Mouse (Mus musculus) retina, adult 2 months (tissue): Measurements from ENCODE around the gene Sfxn5.

Experiments
- DNase-seq: peaks from one replicate; pipeline ENCODE4 v3.0.0-alpha.2; 2012; ENCODE audit warnings: low read depth, low spot score

Gene Sfxn5

DNA sequence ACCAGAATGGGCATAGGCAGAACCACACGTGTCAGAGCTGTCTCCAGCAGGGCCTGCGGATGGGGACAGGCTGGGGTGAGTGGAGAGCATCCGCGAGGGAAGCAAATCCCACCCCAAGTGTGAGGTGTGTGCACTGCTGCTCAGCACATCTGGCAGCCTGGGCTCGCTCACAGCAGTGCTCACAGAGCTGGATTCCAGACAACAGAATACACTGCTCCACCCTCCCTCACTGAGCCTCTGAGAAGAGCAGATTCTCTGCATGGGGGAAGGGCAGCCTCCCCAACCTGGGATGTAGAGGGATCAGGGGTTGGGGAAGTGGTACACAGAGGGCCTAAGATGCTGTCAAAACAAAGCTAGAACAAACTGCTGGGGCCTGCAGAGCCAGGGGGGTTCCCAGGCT lies 98.4 kb downstream of the Sfxn5 start:
- DNase-seq = no peak

DNA sequence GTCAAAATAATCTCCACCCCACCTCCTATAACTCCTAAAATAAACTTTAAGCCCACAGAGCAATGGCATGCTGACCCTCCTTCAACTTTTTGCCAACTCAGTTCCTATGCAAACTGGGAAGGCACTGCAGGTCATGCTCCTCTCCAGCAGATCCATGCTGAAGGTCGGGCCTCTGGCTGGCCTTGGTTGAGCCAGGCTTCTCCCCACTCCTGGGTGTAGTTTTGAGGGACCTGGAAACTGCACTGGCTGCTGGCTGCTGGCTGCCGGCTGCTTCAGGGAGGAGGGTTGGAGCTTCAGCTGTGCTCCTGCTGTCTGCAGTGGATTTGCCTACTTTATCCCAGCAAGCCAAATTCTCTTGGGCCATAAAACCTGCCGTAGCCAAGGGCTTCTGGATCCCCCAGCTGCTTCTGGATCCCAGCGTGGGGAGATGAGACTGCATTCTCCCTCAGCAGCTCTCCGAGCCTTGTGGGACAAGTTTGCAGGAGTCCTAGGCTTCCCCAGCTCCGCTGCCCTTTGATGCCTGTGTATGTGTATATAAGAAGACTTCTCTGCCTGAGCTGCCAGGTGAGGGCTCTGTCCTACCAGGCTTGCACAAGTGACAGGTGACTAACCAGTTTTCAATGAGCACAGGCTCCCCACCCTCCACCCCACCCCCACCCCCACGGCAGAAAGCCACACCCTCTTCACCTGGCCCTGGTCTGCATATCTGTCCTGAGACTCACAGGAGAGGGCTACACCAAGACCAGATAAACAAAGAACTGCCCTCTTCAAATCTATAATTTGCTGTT lies 100.2 kb downstream of the Sfxn5 start:
- no peak for DNase-seq

DNA sequence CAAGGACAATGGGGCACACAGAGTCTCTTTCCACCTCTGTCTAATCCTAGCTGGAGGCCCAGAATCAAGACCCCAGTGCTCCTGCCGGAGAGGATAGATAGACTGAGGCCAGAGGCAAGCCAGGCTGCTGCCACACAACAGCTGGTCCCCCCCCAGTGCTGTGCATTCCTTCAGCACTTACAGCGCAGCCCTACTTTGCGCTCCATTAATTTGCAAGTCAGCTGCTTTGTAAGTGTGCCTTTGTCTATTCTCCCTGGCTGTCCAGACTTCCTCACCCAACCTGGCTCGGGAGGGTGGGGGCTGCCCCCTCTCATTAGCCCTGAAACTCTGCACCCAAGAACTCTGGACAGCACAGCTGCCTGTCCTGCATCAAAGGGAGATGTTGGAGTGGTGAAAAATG lies 101.2 kb downstream of the Sfxn5 start:
- no peak for DNase-seq

DNA sequence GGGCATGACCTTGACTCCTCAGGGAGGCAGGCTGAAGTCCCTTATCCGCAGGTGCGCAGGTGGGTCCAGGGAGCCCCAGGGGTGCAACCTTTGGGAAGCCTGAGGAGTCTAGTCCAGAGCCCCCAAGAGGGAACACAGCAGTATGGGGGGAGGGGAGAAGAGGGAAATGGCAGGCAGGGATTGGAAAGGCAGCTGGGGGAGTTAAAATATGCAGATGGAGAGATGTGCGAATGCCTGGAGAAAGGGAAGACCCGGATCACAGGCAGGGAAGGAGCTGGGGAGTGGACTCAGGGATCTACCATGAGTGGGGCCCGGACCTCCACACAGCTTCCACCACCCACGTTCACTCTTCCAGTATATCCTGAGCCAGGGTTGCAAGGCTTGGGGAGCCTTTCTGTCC lies 101.8 kb downstream of the Sfxn5 start:
- no peak for DNase-seq

DNA sequence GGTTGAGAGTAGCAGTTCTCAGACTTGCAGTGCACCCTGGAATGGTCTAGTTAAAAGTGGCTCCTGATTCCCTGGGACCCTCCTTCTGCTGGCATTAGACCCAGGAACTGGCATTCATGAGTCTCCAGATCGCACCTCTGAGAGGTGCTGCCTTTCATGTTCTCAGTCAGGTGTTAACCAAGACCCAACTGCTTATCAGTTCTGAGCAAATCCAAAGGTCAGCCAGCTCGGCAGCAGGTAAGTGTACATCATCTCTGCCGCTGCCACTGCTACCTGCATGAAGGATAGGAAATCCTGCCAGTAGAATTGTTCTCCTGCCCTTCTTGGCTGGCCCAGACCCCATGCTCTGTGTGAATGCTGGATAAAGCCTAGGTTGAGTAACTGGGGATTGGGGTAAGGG lies 102.5 kb downstream of the Sfxn5 start:
- no peak for DNase-seq

DNA sequence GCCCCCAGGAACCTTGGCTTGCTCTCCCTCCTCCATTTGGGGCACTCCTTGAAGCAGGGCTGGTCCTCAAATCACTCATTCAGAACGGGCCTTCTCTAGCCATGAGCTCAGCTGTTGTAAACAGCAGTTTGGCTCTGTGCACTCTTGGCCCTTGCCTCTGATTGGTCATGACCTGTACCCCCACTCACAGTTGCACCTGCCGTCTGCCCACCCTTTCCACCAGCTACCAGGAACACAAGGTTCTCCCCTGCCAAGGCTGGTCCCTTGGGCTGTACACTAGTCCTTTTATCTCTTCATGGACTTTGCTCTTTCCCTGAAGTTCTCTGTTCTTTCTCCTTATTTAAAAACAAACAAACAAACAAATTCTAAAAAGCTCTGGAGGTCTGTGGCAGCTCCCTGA lies 105.7 kb downstream of the Sfxn5 start:
- DNase-seq = no peak

DNA sequence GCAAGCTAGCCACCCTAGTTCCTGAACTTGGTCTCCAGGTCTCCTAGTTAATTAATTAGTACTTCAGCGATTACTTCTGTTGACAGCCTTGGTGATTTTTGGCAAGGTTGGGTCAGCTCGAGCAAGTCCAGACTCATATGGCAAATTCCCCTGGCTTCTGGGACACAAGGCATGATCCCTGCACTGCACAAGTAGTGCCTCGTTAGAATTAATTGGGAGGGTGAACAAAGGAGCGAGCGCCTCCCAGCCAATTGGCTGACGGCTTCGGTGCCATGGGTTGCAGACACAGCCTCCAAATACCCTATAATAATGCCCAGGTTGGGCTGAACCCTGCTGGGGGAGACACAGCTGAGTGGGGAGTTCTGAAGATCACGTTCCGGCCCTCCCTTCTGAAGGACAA lies 106.7 kb downstream of the Sfxn5 start:
- no peak for DNase-seq

DNA sequence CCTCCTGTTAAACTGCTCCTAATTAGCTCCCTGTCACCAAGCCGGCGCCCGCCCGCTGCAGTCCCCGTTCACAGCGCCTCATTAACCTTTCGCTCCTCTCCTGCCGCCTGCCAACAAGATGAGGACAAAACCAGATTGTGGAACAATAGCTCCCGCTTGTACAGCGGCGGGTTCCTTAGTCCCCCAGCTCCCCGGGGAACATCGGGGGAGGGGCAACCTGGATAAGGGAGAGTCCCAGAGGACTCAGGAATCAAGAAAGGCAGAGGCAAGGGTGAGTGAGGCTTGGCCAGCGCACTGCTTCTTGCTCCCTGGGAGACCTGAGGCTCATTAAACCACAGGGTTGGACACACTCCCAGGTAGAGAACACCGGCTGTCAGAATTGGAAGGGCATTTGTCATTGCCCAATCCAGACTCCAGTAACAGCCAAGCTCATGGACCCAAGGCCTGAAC lies 108.8 kb downstream of the Sfxn5 start:
- DNase-seq = no peak

DNA sequence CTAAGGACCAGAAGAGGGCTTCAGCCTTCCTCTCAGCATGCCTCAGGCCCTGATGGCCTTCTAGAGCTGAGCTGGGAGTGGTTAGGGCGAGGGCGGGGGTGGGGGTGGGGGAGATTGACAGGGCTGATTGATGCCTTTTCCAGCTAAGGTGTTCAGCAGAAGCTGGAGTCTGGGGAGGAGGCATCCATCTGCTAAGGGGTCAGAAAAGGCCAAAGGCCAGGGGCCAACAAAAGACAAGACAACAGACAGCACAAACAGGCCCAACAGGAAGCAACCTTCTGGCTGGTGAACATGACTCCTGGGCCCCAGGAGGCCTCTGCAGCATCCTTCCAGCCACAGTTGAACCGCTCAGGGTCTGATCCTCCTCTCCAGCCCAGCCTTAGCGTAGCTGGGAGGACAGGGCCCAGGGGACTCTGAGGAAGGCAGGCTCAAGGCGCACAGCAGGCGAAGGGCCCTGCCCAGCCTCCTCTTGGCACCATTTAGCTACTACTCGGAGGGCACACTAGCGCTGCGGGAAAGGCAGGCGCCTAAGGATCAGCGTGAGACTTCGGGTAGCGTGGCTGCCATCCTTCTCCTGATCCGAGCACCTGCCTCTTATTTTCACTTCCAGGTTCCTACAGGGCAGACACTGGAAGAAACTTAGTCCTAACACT lies 109.6 kb downstream of the Sfxn5 start:
- no peak for DNase-seq

DNA sequence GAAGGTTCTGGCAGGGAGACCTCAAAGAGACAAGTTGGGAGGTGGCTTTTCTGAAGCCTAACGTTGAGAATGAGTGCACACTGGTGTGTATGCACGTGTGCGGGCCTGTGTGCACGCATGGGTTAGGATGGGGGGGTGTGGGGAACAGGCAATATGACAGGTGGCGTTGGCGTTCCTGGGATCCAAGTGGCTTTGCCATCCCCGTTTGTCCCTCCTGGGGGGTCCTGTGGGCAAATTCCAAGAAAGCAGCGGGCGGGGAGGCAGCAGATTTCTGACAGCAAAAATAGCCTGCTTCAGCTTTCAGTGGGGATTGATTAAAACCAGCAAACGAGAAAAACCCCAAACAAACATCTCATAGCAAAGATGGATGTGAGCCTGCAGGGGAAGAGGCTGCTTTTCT lies 110.7 kb downstream of the Sfxn5 start:
- DNase-seq = no peak

DNA sequence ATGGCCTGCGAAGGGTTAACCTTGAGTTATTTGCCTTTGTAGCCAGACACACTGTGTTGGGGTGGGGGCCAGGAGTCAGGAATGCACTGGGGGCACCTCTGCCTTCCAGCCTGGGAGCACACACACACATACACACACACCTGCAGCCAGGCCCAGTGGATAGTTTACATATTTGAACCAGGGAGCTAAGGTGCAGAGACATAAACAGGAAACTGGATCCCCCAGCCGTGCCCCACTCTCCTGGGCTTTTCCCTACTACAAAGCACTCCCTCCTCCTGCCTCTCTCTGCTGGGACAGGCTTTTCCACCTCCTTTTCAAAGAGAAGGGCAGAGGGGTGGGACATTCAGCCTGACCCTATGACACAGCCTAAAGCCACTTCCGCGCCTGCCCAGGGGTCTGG lies 112.3 kb downstream of the Sfxn5 start:
- no peak for DNase-seq

DNA sequence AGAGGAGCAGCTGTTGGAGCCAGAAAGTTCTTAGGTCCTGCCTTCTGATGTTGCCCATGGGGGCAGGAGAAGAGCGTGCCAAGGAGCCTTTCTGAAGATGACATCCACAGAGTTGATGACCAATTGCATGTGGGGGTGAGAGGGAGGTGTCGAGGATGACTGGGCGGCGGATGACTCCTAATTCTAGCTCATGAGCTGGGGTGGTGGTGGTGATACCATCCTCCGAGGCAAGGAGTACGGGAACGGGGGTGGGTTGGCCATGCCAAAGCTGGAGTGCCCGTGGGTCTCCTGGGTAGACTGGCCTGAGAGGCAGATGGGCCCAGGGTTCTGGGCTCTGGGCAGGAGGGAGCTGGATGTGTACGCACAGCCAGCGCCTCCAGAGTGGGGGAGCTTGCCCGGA lies 113.5 kb downstream of the Sfxn5 start:
- no peak for DNase-seq

DNA sequence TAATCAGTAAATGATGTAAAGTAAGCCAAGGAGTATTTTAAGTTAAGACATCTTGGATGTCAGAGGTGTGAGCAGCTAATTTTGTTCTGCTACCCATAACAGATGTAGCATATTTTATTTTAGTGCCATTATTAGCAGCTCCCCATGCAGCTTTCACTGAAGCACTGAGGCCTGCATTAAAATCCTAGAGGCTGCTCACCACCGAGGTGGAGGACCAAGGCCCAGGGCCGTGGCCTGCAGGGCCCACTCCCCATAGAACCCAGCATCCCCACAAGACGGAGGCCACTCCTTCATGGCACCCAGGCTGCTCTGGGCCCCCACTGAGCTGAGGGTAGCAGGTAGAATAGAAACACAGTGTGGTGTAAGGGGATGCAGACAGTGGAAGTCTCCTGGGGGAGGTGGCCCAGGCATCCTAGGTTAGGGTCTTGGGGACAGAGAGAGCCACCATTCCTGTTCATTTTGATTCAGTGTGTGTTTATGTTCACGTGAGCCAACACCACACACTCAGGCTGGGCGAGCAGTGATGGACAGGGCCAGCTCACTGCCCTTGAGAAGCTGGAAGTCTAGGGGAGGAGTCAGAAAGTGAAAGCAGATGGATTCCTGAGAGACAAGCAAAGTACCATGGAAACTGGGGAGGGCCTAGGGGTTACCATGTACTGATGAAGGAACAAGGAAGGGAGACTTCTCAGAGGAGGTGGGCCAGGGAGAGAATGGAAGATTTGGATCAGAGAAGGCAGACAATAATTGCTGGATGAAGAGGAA lies 114.4 kb downstream of the Sfxn5 start:
- DNase-seq = no peak

DNA sequence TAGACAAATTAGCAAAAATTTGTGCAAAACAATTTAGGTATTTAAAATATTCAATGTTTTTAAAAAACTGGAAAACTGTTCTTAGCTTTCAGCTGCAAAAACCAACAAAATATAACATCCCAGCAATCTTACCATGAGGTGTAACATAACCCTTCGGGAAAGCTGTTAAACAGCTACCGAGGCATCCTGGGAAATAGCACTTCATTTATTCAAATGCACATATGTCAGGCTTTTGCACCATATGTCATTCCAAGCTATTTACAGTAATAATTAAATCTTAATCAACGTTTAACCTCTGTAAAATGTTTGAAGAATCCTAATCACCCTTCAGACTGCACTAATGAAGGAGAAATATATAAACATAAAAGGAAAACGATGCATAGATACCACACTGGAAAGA lies 115.0 kb downstream of the Sfxn5 start:
- no peak for DNase-seq

DNA sequence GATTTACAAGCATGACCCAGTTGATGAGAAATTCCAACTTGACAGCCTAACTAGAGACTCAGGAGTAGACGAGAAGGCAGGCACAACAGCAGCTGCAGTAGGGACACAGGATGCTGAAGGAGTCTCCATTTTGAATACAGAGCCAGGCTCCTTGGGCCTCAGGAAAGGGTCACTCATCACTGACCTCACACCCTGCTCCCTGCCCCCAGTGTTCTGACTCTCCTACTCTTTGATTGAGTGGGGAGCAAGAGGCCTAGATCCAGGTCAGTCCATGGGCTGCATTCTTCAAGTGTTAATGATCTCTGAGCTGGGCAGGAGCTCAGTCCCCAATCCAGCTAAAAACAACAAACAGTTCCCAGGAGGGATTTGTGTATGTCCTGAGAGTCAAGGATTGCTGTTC lies 122.5 kb downstream of the Sfxn5 start:
- no peak for DNase-seq

DNA sequence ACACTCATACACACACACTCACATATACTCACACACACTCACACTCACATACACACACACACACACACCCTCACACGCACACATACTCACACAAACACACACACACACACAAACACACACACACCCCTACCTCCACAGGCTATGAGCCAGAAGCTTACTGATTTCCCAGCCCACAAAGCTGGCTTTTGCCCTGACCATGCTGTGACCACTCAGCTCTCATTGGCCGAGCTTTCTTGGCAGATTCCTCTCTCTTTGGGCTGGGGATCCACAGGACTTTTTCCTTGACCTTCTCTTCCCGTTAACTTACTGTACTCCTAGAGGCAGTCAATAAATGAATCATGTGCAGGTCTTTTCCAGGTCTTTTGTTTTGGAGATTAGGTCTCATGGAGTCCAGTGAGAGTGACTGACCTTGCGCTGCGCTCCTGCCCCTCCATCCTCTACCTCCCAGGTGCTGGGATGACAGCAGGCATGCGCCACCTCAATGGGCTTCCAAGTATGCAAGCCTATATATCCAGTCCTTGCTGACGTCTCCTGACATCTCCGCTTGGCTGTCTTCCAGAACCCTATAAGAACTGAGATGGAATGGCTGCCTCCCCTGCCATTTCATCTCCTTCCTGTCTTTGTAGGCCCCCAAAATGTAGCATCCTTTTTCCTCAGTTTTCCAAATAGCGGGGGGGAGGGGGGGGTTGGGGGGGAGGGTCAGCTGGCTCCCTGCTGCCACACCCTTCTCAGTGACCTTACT lies 123.8 kb downstream of the Sfxn5 start:
- DNase-seq = no peak

DNA sequence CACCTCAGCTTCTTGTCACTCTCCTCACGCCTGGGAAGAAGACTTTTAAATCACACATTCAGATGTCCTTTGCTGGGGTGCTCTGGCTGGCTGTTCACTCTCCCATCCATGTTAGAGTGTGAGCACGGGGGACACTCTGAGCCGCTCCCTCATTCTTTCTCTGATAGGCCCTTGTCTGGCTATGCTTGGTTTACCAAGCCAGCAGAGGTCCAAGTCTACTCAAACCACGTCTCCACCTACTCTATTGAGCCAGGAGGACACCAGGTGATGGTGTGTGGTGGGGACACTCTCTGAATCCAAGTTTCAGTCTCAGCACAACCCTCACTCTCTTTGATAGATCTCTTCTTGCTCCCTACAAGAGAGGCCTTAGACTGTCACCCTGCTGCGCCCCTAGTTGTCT lies 125.9 kb downstream of the Sfxn5 start:
- DNase-seq = no peak

DNA sequence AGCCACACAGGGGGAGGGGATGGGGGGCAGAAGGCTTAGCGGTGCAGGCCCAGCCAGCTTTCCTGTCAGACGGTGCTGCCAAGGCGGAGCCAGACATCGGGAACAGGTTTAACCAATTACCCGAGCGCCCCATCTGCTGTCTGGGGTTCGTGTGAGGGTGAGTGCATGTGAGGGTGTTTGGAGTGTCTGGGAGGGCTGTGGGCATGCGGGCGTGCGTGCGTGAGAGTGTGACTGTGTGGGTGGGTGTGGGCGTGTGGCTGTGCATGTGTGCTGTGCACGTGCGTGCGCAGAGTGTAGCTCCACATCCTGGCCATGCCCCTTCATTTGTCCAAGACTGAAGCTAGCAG lies 126.3 kb downstream of the Sfxn5 start:
- DNase-seq = no peak

DNA sequence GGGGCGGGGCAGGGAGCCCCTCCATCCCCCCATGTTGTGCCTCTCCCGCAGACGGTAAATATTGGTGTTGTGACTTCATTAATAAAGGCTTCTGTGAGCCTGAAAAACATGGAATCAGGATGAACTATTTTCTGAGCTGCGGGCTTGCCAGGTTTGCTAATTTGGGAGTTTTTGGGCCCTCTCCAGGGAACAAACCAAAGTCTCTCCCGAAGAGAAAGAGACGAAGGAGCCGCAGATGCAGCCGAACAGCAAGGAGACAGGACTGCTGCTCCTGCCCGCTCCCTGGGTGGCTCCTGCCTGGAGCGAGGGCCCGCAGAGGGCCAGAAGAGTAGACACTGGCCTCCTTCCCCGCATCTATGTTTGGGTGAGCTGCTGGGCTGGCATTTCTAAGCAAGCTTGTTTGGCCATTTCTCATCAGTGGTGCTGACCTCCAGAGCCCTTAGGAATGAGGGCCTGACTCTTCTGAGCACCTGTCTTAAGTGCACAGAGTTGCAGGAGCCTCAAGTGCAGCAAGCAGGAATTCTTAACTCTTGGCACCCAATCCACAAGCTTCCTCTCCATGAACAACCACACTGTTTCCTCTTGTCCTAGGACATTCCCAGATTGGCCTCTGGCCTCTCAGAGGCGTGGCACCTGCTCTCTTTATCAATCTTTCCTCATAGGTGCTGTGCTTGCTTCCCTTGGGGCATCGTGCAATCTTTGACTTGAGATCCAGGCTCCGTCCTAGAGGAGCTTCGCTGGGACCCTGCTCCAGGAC lies 126.9 kb downstream of the Sfxn5 start:
- no peak for DNase-seq

DNA sequence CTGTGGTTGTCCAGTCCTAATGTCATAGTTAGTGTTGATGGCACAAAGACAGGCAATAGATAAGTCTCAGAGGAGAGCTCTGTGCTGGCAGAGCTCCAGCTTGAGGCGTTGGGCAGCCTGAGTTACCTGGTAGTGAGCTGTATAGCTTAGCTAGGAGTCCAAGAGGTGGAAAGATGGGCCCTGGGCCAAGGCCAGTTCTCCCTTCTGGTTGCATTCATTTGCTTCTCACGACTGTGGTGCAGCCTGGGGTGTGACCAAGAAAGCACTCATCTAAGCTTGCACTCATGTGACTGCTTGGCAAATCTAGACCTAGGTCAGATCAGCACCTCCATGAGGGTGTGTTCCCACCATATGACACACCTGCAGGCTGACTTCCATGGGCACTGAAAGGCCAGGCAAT lies 135.3 kb downstream of the Sfxn5 start:
- DNase-seq = no peak
